Mouse (Mus musculus) spleen, adult 2 months (tissue): Measurements from ENCODE around the gene Gm35315.

ENCODE experiments used
- CTCF ChIP-seq: fragments of 200-500 bp; IDR thresholded peaks from 2 replicates; pipeline ENCODE4 v1.5.1; 2011; ENCODE audit warnings: mild to moderate bottlenecking, inconsistent platforms; ENCODE audit not compliant: insufficient read depth, insufficient read length, insufficient replicate concordance; ENCODE audit errors: extremely low read depth
- POLR2A ChIP-seq: fragments of 200-500 bp; IDR thresholded peaks from 2 replicates; pipeline ENCODE4 v1.6.1; 2011; ENCODE audit warnings: low read depth, low read length, inconsistent platforms

- TF ChIP-seq CTCF (no peak), POLR2A (no peak)
Measured at GRCm38 (mm10) chr5:110139325-110139724, 45.1 kb upstream of the Gm35315 start.
